Mouse (Mus musculus) thymus, adult 18-20 months (tissue): ENCODE measurements at regions not wholly inside any gene's neighbourhood (a gene's known extent, or its start where the extent isn't known, plus 50 kb on each side); places are given as distances from the start of the nearest gene placed in this dataset.

Source experiments
- DNase-seq, 2 experiments: peaks; one replicate each; pipeline ENCODE4 v3.0.0; 2022; ENCODE audit warnings: mixed read lengths in 2 of 2

DNA sequence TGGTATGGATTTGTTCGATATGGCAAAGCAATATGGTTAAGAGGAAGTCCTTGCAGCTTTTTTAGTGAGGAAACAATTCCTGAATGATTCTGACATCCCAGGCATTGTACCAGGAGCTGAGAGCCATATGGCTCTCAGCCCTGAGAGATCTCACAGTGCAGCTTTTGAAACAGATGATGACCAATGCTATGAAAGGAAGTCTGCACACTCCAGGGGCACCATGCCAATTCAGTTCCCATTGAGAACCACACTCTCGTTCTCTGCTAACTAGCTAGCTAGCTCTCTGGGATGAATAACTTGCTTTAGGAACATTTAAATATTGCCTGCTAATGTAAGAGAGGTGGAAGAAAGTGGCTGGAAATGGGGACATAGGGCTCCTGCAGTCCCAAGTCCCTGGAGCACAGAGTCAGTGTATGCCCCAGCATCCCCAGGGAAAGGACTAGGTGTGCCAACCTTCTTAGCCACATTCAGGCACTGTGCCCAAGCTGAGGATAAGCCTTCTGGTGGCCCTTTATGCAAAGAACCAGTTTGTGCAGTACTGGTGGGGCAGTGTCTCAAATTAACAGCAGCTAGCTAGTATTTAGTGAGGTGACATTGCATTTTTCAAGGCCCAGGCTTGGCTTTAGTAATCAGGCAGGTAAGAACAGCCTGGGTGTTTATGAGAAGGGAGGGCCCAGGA, 61.8 kb upstream of the Nampt start:
- no peak for DNase-seq

DNA sequence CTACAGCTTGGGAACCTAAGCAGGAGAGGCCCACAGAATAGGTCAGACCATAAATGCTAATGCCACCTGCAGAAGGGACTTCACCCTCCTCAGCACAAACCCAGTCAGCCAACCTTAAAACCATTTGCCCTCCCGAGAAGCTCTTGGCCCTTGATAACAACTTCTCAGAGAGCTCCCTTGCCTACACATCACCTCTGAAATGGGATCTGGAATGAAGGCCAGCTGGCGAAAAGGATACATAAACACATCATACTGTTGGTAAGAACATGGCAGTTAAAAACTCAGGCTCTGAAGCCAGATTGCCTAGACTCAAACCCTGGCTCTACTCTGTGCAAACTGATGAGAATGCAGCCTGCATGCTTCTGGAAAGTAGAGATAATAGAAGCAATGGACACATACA, 61.2 kb upstream of the Nampt start:
- DNase-seq: no peak

DNA sequence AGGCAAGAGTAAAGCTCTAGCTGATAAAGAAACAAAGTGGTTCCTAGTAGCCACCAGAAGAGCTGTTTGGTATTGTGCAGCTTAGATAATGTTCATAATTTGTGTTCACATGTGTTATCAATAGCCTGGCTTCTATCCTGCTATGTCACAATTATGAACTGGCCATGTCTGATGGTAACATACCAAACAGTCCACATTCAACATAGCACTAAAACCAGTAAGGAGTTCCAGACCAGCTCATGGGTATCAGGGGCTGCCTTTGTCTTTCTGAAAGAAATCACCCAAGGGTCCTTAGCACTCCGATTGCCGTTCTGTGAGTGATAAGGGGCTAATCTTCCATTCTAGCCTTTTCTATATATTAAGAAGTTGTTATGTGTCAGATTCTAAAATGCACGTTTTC, 58.7 kb upstream of the Nampt start:
- no peak for DNase-seq

DNA sequence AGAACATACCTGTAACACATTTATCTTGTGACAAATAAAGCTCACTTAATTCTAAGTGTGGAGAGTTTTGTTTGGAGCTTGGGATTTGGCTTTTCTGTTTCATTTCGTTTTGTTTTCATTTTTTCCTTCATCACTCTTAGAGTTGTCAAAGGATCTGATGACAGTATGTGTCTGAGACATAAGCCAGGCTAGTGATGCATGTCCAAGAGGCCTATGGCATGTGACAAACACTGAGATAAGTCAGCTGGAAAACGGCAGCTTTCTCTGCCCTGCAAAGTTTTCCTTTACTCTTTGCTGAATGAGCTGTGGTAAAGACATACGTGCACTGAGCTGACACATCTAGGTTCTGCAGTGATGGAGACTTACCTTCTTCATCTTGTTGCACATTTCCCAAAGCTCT, 58.3 kb upstream of the Nampt start:
- no peak for DNase-seq

DNA sequence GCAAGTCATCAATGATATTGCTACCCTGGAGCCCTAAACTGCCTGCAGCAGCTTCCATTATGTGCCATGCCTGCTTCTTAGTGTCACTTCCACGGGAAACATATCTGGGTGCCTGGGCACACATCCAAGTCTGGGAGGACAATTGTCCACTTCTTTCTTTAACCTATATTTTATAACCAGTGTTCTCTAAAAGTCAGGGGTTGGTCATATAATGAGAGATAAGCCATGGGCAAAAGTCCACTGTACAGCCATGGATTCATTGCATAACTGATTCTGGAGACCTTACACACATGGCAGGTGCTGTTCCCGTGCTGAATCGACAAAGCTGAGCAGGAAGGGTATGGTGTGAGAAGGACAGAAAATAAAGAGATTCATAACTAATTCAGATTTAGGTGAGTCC, 55.1 kb upstream of the Nampt start:
- no peak for DNase-seq

DNA sequence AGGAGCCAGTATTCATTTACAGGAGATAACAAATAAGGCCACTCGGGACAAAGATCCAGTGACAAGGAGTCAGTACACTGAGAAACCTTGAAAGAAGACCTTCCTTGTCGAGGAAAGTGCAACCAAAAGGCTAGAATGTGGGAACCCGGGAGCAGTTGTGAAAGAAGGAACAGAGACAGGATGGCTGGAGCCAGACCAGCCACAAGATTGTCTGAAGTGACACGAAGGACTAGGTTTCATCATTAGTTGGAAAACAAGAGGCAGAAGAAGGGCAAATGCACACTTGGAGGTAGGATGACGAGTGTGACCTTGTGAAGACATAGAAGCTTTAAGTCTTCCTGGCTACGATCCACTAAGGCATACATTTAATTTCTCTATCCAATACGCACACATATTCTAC, 54.6 kb upstream of the Nampt start:
- no peak for DNase-seq

DNA sequence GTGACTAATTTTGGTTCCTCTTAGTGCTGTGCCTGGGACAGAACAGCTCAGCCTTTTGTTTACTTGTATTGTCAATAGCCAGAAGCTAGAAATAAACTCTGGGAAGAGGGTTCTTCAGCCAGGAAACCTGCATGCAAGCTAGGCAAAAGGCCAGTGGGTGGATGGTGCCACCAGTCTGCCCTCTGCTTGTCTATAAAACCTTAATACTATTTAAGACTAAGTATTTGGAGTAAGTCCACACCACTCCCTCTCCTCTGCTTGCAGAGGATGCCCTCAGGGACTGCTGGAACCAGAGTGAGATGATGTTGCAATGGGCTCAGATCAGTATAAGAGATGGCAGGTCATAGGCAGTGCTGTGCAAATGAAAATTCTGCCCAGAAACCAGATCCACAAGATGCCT, 53.5 kb upstream of the Nampt start:
- DNase-seq: no peak

DNA sequence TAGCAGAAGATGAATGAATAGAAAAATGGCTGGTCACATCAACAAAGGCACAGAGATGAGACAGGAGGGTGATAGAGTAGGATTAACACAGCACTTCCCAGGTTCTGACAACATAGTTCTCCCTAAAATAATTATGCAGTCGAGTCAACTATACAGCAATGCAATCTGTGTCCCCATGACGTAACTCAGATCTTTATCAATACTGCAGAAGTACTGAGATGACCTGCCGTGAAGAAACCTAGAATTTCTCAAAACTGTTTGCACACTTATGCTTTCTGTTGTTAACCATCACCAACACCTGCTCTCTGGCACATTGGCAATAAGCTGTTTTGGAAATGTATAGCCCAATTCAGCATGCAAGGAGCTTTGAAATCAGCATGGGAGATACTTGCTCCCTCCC, 52.8 kb upstream of the Nampt start:
- DNase-seq: no peak

DNA sequence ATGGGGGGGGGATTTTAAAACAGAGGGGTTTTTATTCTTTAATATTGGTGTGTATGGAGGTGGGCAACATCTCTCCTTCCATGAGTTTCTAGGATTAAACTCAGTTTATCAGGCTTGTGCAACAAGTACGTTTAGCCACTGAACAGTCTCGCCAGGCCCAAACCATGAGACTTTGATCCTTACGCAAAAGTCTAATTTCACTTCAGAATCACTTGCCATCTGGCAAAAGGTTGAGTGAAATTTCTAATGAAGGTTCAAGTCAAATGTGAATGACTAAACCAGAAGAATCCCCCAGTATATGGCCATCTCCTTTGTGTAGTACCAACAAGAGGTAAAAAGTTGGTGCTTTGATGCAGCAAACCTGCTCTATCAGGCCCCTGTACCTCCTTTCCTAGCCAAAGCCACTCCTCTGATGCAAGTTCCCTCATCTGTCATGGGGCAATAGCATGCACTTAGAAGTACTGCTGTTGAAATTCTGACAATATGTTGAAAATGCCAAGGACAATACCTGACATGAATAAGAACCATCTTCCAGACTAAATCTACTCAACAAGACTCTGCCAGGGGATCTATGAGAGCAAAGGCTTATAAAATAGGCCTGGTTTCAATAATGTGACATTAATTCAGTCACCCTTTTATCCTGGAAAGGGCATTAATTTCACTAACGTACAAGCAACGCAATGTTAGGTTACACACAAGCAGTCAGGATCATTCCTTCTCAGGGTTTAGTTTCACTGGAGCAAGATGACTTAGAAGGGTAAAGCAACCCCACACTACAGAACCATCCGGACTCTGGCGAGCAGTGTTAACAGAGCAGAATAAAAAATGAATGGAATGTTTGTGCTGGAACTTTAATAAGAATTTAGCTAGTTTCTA, 51.9 kb upstream of the Nampt start:
- no peak for DNase-seq

DNA sequence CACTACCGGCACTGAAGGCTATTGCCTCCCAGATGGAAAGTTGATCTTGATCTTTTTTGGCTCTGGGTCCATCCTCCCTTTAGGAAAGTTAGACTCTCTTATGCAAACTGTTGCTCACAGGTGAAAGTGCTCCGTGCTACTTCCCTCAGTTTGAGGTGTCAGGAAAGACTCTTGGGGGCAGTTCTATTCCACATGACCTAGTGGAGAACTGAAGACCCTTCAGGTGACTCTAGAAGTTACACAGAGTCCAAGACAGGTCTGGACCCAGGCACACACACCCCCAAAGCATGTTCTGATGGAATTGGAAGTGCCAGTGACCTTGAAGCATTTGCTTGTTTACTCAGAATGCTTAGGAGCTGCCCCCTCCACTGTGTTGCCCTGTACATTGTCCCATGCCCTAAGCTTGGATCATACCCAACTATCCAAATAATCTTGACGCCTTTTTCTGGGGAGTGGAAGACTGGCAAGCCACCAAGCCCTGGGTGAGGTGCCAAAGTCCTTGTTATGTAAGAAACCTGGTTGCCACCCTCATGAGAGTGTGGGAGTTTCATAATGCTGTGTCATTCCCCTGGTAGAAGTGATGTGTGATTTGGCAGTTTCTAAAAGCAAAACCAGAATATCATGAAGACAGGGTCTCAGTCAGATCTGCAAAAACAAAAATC, 51.1 kb upstream of the Nampt start:
- no peak for DNase-seq

DNA sequence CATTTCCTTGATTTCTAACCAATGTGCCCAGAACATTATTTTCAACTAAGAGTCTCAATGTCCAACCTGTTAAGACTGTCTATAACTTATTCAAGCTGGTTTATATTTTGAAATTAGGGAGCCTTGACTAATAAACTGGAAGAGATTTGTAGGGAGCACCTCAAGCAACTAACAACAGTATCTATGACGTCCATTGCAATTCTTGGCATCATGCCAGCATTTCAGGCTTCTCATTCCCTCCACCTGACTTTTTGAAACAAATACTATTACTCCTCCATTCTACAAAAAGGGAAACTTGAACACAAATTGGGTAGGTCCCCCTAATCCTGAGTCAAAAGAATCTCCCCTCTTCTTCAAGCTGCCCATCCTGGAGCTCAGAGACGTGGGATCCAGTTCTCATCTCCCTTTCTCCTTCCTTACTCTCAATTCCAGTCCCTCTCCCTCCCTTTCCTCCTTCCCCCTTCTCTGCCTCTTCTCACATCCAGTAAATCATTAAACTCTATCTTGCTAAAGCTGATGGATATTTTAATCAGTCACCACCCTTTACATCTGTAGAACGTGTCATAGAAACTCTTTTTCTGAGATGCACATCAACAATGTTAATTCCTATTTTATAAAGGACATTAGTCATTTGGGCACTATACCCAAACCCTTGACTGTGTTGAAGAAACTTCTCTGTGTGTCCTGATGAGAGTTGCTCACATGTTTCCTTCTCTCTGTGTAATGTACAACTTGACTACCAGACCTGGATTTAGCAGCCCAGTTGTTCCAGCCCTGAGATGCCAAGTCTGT, 50.4 kb upstream of the Nampt start:
- no peak for DNase-seq
